Mouse (Mus musculus): Measurements from ENCODE around the gene Rnf34. TPM values are rescaled to one million over a fixed set of nuclear protein-coding genes. Genes with fewer than 3 reads are reported as not detected.

Gene Rnf34
- polyA plus RNA-seq (2016; fragmentation: Nextera tagmentation; extraction: Ambion mirVana), result 47.6 and 48.3 TPM in 2 replicates

DNA sequence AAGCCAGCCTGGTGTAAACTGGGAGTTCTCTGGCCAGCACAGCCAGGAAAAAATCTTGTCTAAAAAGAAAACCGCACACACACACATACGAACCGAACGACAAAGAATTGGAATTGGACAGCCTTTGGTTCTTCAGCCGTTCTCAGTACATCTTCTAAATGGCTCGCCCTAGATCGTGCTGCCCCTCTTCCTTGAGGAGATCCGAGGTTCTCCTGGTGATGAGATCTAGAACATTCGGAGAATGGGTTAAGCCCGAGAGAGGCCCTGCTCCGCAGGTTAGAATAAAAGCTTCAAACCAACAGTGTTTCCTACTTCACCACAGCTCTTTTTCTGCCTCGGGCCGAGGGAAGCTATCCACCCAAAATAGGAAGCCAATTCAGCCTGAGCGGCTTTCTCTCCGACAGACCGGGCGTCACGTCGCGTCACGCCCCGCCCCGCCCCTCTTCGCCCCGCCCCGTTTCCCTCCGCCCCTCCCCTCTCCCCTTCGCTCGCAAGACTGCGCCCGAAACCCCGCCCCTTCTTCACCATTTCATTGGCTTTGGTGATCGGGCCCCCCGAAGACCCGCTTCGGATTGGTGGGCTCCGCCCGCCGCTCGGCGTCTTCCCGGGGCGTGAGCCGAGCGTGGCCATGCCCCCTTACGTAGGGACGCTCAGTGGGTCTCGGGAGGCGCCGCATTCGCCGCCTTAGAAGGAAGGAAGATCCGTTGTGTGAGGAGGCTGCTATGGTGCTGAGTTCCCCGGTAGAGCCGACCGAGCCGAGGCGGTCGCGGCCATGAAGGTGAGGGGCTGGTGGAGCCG lies at the start of gene Rnf34:
Gene Rnf34, plus strand, starts transcription at position 528 of the 798 bp plus-strand sequence.
- 2% methylated on average over 61 of the region's 61 CpGs for WGBS
- peak within 1 kb of the TSS; percentile 98 for H3K27ac ChIP-seq
- DNase-seq (ENCODE audit: low spot score), result peak; percentile 99
- no peaks in the 10 kb centered on the region for H3K27me3 ChIP-seq (ENCODE audit: insufficient read depth, poor library complexity, severe bottlenecking)
- peak within 1 kb of the TSS; percentile 93 for H3K4me3 ChIP-seq
- peaks cover 23% of the 10 kb centered on the region for H3K4me1 ChIP-seq (replicated peaks)
- H3K9me3 ChIP-seq, result no peaks in the 10 kb centered on the region
- 0 out of 2 replicates have a peak, but pooled peaks cover 4% of the 10 kb centered on the region for H3K36me3 ChIP-seq

DNA sequence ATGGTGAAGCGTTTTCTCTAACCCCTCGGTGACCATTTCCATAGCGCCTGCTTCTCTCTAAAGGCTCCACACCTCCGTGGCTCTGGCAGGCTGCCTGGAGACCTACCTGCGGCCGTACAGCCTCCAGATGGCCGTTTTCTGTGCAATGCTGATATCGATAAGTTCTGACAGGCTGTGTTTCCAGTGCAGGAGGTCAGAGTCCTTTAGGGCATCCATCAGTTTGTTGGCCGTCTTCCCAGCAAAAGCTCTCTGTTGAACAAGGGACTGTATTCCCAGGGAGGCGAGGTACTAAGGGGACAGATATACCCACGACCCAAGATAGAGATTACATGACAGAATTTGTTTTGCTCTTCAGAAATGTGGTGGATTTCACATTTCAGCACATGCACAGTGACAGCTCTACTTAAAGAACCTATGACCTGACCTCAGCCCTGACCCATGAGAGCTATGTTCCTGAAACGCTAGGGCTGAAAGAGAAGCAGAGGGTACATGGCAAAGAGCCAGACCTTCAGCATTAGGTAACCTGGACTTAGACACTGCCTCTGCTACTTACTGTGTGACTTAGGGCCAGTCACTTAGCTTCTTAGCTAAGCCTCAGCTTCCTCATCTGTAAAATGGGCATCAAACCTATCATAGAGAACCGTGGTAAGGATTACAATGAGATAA lies 49.4 kb upstream of the Rnf34 start:
- H3K9me3 ChIP-seq, result no peaks in the 10 kb centered on the region
- no peaks in the 10 kb centered on the region for H3K4me1 ChIP-seq (replicated peaks)
- H3K27ac ChIP-seq, result no peak overlapping the region
- H3K36me3 ChIP-seq, result peaks cover 98% of the 10 kb centered on the region
- no peaks in the 10 kb centered on the region for H3K27me3 ChIP-seq (ENCODE audit: insufficient read depth, poor library complexity, severe bottlenecking)
- 91% methylated on average over 13 of the region's 13 CpGs for WGBS
- DNase-seq (ENCODE audit: low spot score), result no peak
- no peak overlapping the region for H3K4me3 ChIP-seq

DNA sequence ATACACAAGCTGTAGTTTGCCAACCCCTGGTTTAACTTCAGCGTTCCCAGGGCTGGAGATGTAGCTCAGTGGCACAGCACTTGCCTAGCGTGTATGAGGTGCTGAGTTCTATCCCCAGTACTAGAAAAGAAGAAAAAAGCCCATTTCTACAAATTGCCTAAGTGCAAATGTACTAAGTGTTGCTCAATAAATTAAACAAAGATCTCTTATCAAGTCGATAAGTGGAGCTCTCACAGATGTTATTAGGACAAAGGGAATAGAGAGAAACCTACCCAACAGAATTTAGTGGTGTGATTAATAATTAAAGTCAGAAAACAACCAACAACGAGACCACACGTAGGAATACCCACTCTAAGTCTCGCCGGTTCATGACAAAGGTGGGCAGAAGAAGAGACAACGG lies 48.2 kb upstream of the Rnf34 start:
- Histone ChIP-seq H3K4me3 (no peak overlapping the region), H3K9me3 (no peaks in the 10 kb centered on the region), H3K4me1 (replicated peaks) (no peaks in the 10 kb centered on the region), H3K36me3 (peaks cover 98% of the 10 kb centered on the region), H3K27me3 (ENCODE audit: insufficient read depth, poor library complexity, severe bottlenecking) (no peaks in the 10 kb centered on the region), H3K27ac (no peak overlapping the region)
- no peak for DNase-seq (ENCODE audit: low spot score)
- 95% methylated on average over 8 of the region's 8 CpGs for WGBS

DNA sequence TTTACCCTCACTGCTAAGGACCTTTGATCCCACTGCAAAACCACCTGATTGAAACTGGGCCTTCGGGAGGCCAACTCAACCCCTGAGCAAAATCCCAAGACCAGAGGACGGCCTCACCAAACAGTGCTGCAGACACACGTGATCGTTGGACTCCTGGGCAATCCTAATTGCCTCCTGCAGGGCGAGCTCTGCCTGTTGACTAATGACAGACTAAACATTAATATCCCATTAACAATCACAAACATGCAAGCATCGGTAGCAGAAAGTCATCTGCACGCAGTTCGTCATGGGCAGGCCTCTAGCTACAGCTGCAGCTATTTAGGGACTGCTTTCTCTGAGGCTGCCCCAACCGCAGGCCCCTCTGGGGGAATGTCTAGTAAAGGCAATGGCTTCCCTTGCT lies 47.1 kb upstream of the Rnf34 start:
- 91% methylated on average over 9 of the region's 9 CpGs for WGBS
- DNase-seq (ENCODE audit: low spot score), result no peak

DNA sequence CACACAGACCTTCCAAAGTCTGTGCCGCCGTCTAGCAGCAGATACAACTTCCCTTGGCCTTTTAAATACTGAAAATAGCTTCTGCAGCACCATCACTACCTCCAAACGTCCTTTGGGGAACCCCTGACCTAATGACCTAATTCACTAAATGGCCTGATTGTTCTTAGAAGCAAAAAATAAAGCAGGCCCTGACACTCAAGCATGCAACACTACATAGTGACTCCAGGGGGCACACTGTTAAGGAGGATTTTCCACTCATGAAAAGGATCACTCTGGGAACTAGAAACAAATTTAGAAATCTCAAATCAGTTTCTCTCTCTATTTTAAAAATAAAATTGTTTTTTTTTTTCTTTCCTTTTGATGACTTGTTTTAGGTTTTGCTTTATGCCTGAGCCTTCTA lies 44.3 kb upstream of the Rnf34 start:
- Histone ChIP-seq H3K4me3 (no peak overlapping the region), H3K36me3 (peaks cover 99% of the 10 kb centered on the region), H3K27ac (no peak overlapping the region), H3K27me3 (ENCODE audit: insufficient read depth, poor library complexity, severe bottlenecking) (no peaks in the 10 kb centered on the region), H3K4me1 (replicated peaks) (no peaks in the 10 kb centered on the region), H3K9me3 (no peaks in the 10 kb centered on the region)
- DNase-seq (ENCODE audit: low spot score), result no peak
- 64% methylated on average over 3 of the region's 3 CpGs for WGBS

More for the DNA sequence above, 47.1 kb upstream of the Rnf34 start:
- H3K27me3 ChIP-seq (ENCODE audit: insufficient read depth, poor library complexity, severe bottlenecking), result no peaks in the 10 kb centered on the region
- H3K36me3 ChIP-seq, result peaks cover 100% of the 10 kb centered on the region
- no peak overlapping the region for H3K27ac ChIP-seq
- H3K4me3 ChIP-seq, result no peak overlapping the region
- H3K4me1 ChIP-seq (replicated peaks), result no peaks in the 10 kb centered on the region
- H3K9me3 ChIP-seq, result no peaks in the 10 kb centered on the region

DNA sequence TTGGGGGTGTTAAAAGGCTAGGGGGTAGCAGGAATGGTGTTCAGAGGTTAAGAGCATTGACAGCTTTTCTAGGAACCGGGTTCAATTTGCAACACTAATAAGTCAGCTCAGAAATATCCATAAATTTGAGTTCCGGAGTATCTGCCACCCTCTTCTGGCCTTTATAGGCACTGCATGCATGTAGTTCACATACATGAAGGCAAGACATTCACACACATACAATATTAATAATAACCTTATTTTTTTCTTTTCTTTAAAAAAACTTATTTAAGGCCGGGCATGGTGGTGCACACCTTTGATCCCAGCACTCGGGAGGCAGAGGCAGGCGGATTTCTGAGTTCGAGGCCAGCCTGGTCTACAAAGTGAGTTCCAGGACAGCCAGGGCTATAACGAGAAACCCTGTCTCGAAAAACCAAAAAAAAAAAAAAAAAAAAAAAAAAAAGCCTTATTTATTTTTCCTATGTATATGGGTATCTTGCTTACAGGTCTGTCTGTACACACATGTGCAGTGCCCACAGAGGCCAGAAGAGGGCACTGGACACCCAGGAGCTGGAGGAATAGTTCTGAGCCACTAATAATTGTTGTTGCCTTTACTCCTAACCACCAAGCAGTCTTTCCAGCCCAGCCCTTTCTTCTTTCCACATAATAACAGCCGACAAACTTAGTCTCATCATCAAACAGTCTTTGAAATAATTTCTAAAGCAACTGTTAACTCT lies 38.3 kb upstream of the Rnf34 start:
- peaks cover 99% of the 10 kb centered on the region for H3K36me3 ChIP-seq
- DNase-seq (ENCODE audit: low spot score), result peak; percentile 61
- no peaks in the 10 kb centered on the region for H3K4me1 ChIP-seq (replicated peaks)
- H3K27me3 ChIP-seq (ENCODE audit: insufficient read depth, poor library complexity, severe bottlenecking), result no peaks in the 10 kb centered on the region
- no peak overlapping the region for H3K4me3 ChIP-seq
- no peaks in the 10 kb centered on the region for H3K9me3 ChIP-seq
- no peak overlapping the region for H3K27ac ChIP-seq
- 94% methylated on average over 9 of the region's 9 CpGs for WGBS

DNA sequence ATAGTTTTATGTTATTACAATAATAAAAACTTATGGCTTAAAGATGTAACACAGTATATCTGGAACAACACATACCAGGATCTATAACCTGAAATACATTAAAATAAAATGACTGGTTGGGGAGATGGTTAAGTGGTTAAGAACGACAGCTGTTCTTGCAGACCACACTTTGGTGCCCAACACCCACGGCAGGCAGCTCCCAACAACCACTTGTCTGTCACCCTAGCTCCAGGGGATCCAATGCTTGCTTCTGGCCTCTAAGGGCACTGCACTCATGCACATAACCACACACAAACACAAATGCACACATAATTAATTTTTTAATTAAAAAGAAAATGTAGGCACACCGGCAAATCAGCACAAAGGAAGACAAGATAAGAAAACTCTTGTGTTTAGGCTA lies 37.1 kb upstream of the Rnf34 start:
- Histone ChIP-seq H3K36me3 (peaks cover 99% of the 10 kb centered on the region), H3K4me1 (replicated peaks) (no peaks in the 10 kb centered on the region), H3K27me3 (ENCODE audit: insufficient read depth, poor library complexity, severe bottlenecking) (no peaks in the 10 kb centered on the region), H3K27ac (no peak overlapping the region), H3K9me3 (no peaks in the 10 kb centered on the region), H3K4me3 (no peak overlapping the region)
- no peak for DNase-seq (ENCODE audit: low spot score)
- WGBS, result 86% methylated on average over 3 of the region's 3 CpGs

DNA sequence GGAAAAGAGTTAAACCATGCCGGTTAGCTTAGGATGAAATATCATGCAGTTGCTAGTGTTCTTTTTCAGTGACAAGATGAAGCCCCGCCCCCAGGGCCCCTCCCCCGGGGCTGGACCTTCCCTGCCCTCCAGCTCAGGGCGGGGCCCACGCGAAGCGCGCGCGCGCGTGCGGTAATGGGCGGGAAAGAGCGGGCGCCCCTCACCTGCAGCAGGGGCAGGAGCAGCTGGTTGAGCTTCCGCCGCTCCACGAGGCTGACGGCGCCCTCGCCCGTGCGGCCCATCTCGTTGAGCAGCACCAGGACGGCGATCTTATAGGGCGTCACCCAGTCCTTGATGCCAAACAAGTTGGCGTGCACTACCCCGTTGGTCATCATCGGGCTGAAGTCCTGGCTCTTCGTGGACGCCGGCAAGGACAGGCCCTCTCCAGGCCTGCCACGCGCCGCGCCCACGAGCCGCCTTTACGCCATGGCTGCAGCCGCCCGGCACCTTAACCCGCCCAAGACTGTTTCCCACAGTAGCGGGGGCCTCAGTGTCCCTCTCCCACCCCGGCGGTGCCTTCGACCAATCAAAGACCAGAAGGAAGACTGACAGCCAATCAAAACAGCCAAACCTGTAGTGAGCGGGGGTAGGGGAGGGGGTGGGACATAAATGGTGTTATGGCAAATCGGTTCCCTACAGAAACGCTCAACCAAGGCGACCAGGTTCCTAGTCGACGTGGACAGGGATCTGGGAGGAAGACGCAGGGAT lies 28.9 kb upstream of the Rnf34 start, which contains the start of gene Anapc5:
Gene Anapc5, minus strand, starts transcription at position 563 of the 747 bp plus-strand sequence.
- under 1% methylated on average over 55 of the region's 55 CpGs for WGBS
- H3K4me3 ChIP-seq, result peak within 1 kb of the TSS; percentile 86
- H3K4me1 ChIP-seq (replicated peaks), result peaks cover 12% of the 10 kb centered on the region
- H3K9me3 ChIP-seq, result no peaks in the 10 kb centered on the region
- peak; percentile 94 for DNase-seq (ENCODE audit: low spot score)
- no peaks in the 10 kb centered on the region for H3K27me3 ChIP-seq (ENCODE audit: insufficient read depth, poor library complexity, severe bottlenecking)
- peaks cover 37% of the 10 kb centered on the region for H3K36me3 ChIP-seq
- peak within 1 kb of the TSS; percentile 94 for H3K27ac ChIP-seq

DNA sequence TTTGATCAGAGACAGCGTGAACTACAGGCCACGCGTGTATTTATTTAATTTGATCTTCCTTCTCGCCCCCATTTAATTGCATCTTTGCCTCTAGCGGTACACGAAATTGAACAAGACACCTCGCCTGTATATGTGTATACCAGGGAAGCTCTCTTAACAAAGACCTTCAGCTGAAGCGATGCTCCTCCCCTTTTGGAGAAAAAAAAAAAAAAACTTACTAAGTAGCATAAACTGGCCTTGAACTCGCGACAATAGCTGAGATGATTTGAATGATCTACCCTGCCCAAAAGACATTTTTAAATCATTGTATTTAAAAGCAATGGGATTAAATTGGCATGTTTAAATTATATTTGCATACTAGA lies 28.3 kb upstream of the Rnf34 start:
- no peak for DNase-seq (ENCODE audit: low spot score)
- Histone ChIP-seq H3K4me1 (replicated peaks) (peaks cover 12% of the 10 kb centered on the region), H3K27ac (peak overlapping the region; percentile 94), H3K27me3 (ENCODE audit: insufficient read depth, poor library complexity, severe bottlenecking) (no peaks in the 10 kb centered on the region), H3K36me3 (peaks cover 31% of the 10 kb centered on the region), H3K9me3 (no peaks in the 10 kb centered on the region), H3K4me3 (peak overlapping the region; percentile 86)
- WGBS, result 0% methylated on average over 10 of the region's 10 CpGs

DNA sequence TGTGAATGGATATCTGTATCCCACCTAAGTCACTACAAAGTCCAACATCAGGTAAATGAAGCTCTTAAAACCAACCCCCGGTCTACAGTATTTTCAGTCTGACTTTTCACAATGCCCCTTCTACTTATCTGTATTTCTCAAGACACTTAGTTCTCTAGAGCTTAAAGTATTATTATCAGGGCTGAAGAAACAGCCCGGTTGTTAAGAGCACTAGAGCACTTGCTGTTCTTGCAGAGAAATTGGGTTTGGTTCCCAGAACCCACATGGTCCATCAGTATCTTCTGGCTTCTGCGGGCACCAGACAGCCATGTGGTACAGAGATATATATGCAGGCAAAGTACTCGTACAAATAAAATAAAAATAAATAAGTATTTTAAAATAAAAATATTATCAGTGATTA lies 27.4 kb upstream of the Rnf34 start:
- H3K27me3 ChIP-seq (ENCODE audit: insufficient read depth, poor library complexity, severe bottlenecking), result no peaks in the 10 kb centered on the region
- WGBS, result 92% methylated on average over 4 of the region's 4 CpGs
- H3K4me1 ChIP-seq (replicated peaks), result peaks cover 12% of the 10 kb centered on the region
- no peak overlapping the region for H3K27ac ChIP-seq
- no peak overlapping the region for H3K4me3 ChIP-seq
- DNase-seq (ENCODE audit: low spot score), result no peak
- H3K9me3 ChIP-seq, result no peaks in the 10 kb centered on the region
- peaks cover 22% of the 10 kb centered on the region for H3K36me3 ChIP-seq

DNA sequence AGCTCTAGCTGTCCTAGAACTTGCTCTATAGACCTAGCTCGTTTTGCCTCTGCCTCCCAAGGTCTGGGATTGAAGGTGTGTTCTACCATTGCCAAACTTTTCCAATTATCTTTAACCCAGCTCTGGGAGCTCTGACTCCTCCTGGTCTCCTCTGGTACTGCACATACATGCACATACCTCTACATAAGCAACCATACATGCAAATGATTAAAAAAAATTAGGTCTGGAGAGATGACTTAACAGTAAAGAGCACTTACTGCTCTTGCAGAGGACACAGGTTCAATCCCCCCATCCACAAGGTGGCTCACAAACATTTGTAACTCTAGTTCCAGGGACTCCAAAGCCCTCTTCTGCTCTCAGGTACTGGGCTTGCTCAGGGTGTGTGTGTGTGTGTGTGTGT lies 25.9 kb upstream of the Rnf34 start:
- 70% methylated on average over 1 of the region's 1 CpGs for WGBS
- DNase-seq (ENCODE audit: low spot score), result no peak
- peaks cover 12% of the 10 kb centered on the region for H3K4me1 ChIP-seq (replicated peaks)

DNA sequence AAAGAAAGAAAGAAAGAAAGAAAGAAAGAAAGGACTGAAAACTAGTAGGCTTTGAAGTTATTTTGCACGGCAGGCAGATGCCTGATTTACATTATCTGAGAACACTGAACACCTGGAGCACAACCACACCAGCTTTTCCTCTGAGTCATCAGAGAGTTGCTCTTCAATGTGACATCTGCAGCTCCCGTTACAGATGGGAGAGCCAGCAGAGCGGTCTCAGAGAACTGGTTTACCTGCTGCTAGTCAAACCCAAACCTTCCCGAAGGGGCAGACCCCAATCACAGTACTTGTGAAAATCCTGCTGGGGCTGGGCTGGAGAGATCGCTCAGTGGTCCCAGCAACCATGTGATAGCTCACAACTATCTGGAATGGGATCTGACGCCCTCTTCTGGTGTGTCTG lies 25.4 kb upstream of the Rnf34 start:
- no peaks in the 10 kb centered on the region for H3K27me3 ChIP-seq (ENCODE audit: insufficient read depth, poor library complexity, severe bottlenecking)
- no peak overlapping the region for H3K4me3 ChIP-seq
- no peak overlapping the region for H3K27ac ChIP-seq
- no peak for DNase-seq (ENCODE audit: low spot score)
- no peaks in the 10 kb centered on the region for H3K9me3 ChIP-seq
- 71% methylated on average over 6 of the region's 6 CpGs for WGBS
- peaks cover 2% of the 10 kb centered on the region for H3K36me3 ChIP-seq
- peaks cover 9% of the 10 kb centered on the region for H3K4me1 ChIP-seq (replicated peaks)

More for the DNA sequence above, 25.9 kb upstream of the Rnf34 start:
- no peaks in the 10 kb centered on the region for H3K9me3 ChIP-seq
- peaks cover 6% of the 10 kb centered on the region for H3K36me3 ChIP-seq
- H3K4me3 ChIP-seq, result no peak overlapping the region
- H3K27ac ChIP-seq, result no peak overlapping the region
- H3K27me3 ChIP-seq (ENCODE audit: insufficient read depth, poor library complexity, severe bottlenecking), result no peaks in the 10 kb centered on the region
